Mouse (Mus musculus): Measurements from ENCODE around the gene Slc26a8. TPM values are rescaled to one million over a fixed set of nuclear protein-coding genes. Genes with fewer than 3 reads are reported as not detected.

The Slc26a8 gene
- polyA plus RNA-seq, 1 experiment from 2014 or later: 3.0 TPM

DNA sequence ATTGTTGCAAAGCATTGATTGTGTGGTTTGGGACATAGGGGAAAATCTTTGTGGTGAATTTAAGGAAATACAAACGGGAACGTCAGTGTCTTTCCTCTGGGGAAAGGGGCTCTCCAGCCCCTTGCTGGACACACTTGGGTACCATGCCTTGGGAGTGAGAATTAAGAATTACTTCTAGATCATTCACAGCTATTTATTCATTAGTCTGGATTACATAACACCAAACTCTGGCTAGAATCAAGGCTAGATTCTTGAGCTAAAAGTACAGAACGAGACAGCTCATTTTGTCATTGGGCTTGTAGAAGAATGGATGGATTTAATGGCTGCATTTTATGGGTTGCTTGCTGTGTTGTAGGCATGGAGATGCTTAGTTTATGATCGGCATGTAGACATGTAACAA is 4.8 kb upstream of the Slc26a8 start:
- no peak for ATAC-seq (ENCODE audit: low read depth)
- WGBS: 64% methylated on average over 4 of the region's 4 CpGs
- H3K27ac ChIP-seq (ENCODE audit: low read depth, low read length): no peak overlapping the region
- peaks cover 22% of the 10 kb centered on the region for H3K4me1 ChIP-seq (ENCODE audit: control insufficient read depth, insufficient read depth, low read length)
- no peak overlapping the region for H3K4me2 ChIP-seq (ENCODE audit: low read depth, low read length)
- H3K36me3 ChIP-seq (ENCODE audit: control insufficient read depth, insufficient read depth, low read length): no peaks in the 10 kb centered on the region
- H3K4me3 ChIP-seq (ENCODE audit: low read depth, low read length): no peak overlapping the region
- H3K9me3 ChIP-seq (ENCODE audit: control insufficient read depth, low read length): no peaks in the 10 kb centered on the region
- no peaks in the 10 kb centered on the region for H3K27me3 ChIP-seq (ENCODE audit: control insufficient read depth, insufficient read depth, low read length)
- H3K9ac ChIP-seq (replicated peaks; ENCODE audit: low read depth, low read length): no peak overlapping the region

DNA sequence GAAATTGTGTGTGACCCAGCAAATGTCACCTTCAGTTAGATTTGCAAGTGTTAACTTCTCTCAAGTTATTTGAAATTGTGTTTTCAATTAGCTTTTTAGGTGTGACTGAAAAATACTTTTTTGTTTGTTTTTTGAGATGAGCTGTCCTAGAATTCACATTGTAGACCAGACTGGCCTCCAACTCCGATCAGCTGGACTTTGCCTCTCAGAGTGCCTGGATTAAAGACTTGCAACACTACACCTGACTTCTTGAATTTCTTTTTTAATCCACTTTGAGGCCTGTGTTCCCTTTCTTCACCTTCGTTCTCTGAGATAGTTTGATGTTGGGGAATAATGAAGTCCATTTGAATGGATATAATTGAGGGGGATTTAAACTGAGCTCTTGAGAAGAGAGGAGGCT is 4.0 kb upstream of the Slc26a8 start:
- Histone ChIP-seq H3K4me1 (ENCODE audit: control insufficient read depth, insufficient read depth, low read length) (peaks cover 26% of the 10 kb centered on the region), H3K9me3 (ENCODE audit: control insufficient read depth, low read length) (no peaks in the 10 kb centered on the region), H3K27me3 (ENCODE audit: control insufficient read depth, insufficient read depth, low read length) (no peaks in the 10 kb centered on the region), H3K36me3 (ENCODE audit: control insufficient read depth, insufficient read depth, low read length) (no peaks in the 10 kb centered on the region), H3K4me3 (ENCODE audit: low read depth, low read length) (no peak overlapping the region), H3K27ac (ENCODE audit: low read depth, low read length) (no peak overlapping the region), H3K9ac (replicated peaks; ENCODE audit: low read depth, low read length) (no peak overlapping the region), H3K4me2 (ENCODE audit: low read depth, low read length) (no peak overlapping the region)
- no peak for ATAC-seq (ENCODE audit: low read depth)
- 80% methylated on average over 2 of the region's 2 CpGs for WGBS

DNA sequence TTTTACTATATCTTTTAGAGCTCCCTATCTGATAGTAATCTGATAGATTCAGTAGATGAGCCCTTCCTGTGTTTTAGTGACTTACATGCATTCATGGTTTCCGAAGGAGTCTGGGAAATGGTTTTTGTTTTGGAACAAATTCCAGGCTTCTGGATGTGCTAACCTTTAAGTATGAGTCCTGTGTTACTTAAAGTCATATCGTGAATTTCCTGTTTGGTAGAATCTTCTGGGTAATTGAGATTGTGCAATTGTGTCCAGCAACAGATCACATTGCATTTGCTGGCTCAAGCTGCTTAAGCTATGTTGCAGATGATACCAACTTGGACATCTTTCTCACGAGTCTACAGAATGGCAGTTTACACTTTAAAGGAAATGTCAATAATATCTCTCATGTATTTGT is 3.1 kb upstream of the Slc26a8 start:
- H3K9ac ChIP-seq (replicated peaks; ENCODE audit: low read depth, low read length): peak overlapping the region; percentile 21; the same call in 1 of the 2 replicates
- peak overlapping the region; percentile 71 for H3K4me2 ChIP-seq (ENCODE audit: low read depth, low read length)
- H3K4me1 ChIP-seq (ENCODE audit: control insufficient read depth, insufficient read depth, low read length): peaks cover 26% of the 10 kb centered on the region
- H3K27ac ChIP-seq (ENCODE audit: low read depth, low read length): no peak overlapping the region
- H3K36me3 ChIP-seq (ENCODE audit: control insufficient read depth, insufficient read depth, low read length): no peaks in the 10 kb centered on the region
- WGBS: 49% methylated on average over 3 of the region's 3 CpGs
- no peak for ATAC-seq (ENCODE audit: low read depth)
- peak overlapping the region; percentile 98 for H3K4me3 ChIP-seq (ENCODE audit: low read depth, low read length)
- H3K9me3 ChIP-seq (ENCODE audit: control insufficient read depth, low read length): no peaks in the 10 kb centered on the region
- no peaks in the 10 kb centered on the region for H3K27me3 ChIP-seq (ENCODE audit: control insufficient read depth, insufficient read depth, low read length)

DNA sequence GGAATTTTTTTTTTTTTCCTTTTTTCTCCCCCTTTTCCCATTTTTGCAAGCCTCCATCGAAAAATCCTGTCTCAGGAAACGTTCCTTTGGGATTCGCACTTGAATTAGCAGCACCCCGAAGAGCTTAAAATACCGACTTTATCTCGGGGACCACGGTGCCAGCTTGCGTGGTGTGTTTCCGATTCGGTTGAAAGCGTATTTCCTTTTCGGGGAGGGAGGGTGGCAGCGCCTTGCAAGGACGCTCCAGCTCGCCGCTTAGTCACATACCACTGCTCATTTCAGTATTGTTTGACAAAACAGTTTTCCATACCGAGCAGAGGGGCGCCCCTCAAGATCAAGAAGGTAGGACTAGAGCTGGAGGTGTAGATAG is 2.3 kb upstream of the Slc26a8 start:
- Histone ChIP-seq H3K27me3 (ENCODE audit: control insufficient read depth, insufficient read depth, low read length) (no peaks in the 10 kb centered on the region), H3K4me1 (ENCODE audit: control insufficient read depth, insufficient read depth, low read length) (peaks cover 26% of the 10 kb centered on the region), H3K9me3 (ENCODE audit: control insufficient read depth, low read length) (no peaks in the 10 kb centered on the region), H3K36me3 (ENCODE audit: control insufficient read depth, insufficient read depth, low read length) (no peaks in the 10 kb centered on the region), H3K4me3 (ENCODE audit: low read depth, low read length) (peak overlapping the region; percentile 98), H3K4me2 (ENCODE audit: low read depth, low read length) (peak overlapping the region; percentile 71), H3K27ac (ENCODE audit: low read depth, low read length) (peak overlapping the region; percentile 94), H3K9ac (replicated peaks; ENCODE audit: low read depth, low read length) (peak overlapping the region; percentile 92)
- under 1% methylated on average over 18 of the region's 18 CpGs for WGBS
- ATAC-seq (ENCODE audit: low read depth): no peak

DNA sequence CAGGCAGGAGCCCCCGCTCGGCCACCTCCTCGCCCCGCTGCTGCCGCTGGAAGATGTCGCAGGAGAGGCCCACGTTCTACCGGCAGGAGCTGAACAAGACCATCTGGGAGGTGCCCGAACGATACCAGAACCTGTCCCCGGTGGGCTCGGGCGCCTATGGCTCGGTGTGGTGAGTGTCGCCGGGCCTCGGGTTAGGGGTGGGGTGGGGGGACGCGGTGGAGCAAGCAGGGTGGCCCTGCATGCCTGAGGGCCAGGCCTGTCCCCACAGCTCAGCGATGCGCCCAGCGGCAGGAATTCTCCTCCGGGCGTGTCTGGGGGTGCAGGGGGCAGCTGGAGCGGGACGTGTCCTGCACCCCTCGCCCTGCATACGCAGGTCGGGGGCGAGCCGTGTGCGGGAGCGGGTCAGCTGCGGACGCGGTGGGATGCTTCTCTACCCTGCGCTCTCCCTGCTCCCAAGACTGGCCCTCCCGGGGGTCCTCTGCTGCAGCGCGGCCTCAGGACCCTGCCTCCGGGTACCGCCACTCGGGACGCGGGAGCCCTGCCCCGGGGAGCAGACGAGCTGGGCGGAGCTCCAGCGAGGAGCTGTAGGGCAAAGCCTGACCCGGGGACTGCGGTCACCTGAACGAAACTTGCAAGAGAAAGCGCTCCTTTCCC is 1.8 kb upstream of the Slc26a8 start:
- Histone ChIP-seq H3K27ac (ENCODE audit: low read depth, low read length) (peak overlapping the region; percentile 94), H3K4me2 (ENCODE audit: low read depth, low read length) (peak overlapping the region; percentile 71), H3K9me3 (ENCODE audit: control insufficient read depth, low read length) (no peaks in the 10 kb centered on the region), H3K4me1 (ENCODE audit: control insufficient read depth, insufficient read depth, low read length) (peaks cover 23% of the 10 kb centered on the region), H3K9ac (replicated peaks; ENCODE audit: low read depth, low read length) (peak overlapping the region; percentile 92), H3K4me3 (ENCODE audit: low read depth, low read length) (peak overlapping the region; percentile 98), H3K27me3 (ENCODE audit: control insufficient read depth, insufficient read depth, low read length) (no peaks in the 10 kb centered on the region), H3K36me3 (ENCODE audit: control insufficient read depth, insufficient read depth, low read length) (no peaks in the 10 kb centered on the region)
- WGBS: under 1% methylated on average over 46 of the region's 53 CpGs
- ATAC-seq (ENCODE audit: low read depth): peak; percentile 52; the same call in 1 of the 2 replicates

DNA sequence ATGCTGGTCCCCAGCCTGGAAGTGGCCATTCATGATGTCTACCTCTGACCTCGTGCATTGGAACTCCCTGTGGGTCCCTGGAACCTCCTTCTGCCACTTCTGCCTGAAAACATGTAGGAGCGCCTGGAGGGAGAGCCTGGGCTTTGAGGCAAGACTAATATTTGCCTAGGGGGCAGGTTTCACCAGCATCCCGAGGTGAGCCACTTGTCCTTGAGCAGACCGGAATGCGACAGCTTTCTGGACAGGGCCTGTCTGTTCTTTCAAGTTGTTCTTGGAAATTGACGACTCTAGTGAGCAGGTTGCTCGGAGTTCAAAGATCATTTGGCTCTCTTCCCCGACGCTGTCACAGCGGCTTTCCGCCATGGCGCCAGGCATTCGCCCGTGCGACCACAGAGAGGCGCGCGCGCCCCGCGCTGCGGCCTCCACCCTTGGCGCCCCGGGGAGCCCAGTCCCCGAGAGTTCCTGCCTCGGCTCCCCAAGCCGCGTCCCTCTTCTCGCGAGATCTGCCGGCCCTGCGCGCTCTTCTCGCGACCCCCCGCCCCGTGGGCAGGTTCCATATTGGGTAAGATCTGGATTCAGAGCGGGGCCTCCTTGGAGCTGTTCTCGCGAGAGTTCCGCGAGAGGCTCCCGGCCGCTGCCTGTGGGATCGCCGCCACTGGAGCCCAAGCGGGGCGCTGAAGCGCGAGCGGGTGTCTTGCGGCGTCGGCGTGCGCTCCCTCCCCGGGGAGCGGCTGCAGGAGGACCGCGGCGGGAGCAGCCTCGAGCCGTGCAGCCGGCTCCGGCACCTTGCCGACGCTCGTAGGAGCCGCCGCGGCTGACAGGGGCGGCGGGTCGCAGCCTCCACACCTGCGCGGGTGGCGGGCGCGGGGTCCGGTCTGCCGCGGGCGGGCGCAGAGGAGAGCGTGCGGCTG is 998 bp upstream of the Slc26a8 start, which contains the start of gene Mapk14:
TSS of gene Mapk14 (plus strand) at position 554 of the 911 bp plus-strand sequence.
- H3K9ac ChIP-seq (replicated peaks; ENCODE audit: low read depth, low read length): peak within 1 kb of the TSS; percentile 92
- no peaks in the 10 kb centered on the region for H3K9me3 ChIP-seq (ENCODE audit: control insufficient read depth, low read length)
- H3K36me3 ChIP-seq (ENCODE audit: control insufficient read depth, insufficient read depth, low read length): no peaks in the 10 kb centered on the region
- H3K4me1 ChIP-seq (ENCODE audit: control insufficient read depth, insufficient read depth, low read length): peaks cover 18% of the 10 kb centered on the region
- ATAC-seq (ENCODE audit: low read depth): peak; percentile 97
- WGBS: under 1% methylated on average over 79 of the region's 86 CpGs
- H3K4me3 ChIP-seq (ENCODE audit: low read depth, low read length): peak within 1 kb of the TSS; percentile 98
- peak within 1 kb of the TSS; percentile 71 for H3K4me2 ChIP-seq (ENCODE audit: low read depth, low read length)
- H3K27me3 ChIP-seq (ENCODE audit: control insufficient read depth, insufficient read depth, low read length): no peaks in the 10 kb centered on the region
- peak within 1 kb of the TSS; percentile 94 for H3K27ac ChIP-seq (ENCODE audit: low read depth, low read length)

DNA sequence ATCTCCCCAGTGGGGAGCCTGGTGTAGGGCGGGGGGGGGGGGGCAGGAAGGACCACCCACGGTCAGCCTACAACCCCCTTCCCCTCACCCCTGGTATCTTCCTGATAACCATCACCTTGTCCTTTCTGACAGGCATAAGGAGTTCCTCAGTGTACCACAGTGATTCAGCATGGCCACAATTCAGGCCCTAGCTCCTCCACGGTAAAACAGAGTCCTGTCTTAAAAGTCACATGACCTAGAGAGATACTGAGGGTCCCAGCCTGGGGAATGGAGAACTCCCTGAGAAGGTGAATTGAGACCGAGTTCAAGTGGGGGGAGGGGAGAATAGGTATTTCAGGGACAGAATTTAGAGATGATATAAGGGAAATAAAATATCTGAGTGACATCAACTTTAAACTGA is 2.7 kb downstream of the Slc26a8 start:
- Histone ChIP-seq H3K9ac (replicated peaks; ENCODE audit: low read depth, low read length) (no peak overlapping the region), H3K9me3 (ENCODE audit: control insufficient read depth, low read length) (no peaks in the 10 kb centered on the region), H3K36me3 (ENCODE audit: control insufficient read depth, insufficient read depth, low read length) (no peaks in the 10 kb centered on the region), H3K4me1 (ENCODE audit: control insufficient read depth, insufficient read depth, low read length) (peaks cover 6% of the 10 kb centered on the region; the same call in 1 of the 2 replicates), H3K27ac (ENCODE audit: low read depth, low read length) (no peak overlapping the region), H3K4me3 (ENCODE audit: low read depth, low read length) (no peak overlapping the region), H3K4me2 (ENCODE audit: low read depth, low read length) (no peak overlapping the region), H3K27me3 (ENCODE audit: control insufficient read depth, insufficient read depth, low read length) (no peaks in the 10 kb centered on the region)
- no peak for ATAC-seq (ENCODE audit: low read depth)
- 42% methylated on average over 4 of the region's 4 CpGs for WGBS

DNA sequence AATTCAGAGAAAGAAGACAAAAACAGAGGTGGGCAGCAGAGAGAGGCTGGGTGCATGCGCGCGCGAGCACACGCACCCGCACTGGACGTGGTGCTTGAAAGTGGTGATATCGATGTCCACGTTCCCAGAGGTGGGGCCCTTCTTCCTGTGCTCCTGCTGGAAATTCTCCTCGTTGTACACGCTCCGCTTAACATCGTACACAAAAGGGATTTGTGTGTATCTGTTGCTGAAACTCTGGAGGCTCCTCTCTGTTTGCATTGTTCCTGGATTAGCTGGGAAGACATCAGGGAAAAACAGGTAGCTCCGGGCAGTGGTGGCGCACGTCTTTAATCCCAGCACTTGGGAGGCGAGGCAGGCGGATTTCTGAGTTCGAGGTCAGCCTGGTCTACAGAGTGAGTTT is 5.4 kb downstream of the Slc26a8 start:
- 79% methylated on average over 19 of the region's 19 CpGs for WGBS
- Histone ChIP-seq H3K4me3 (ENCODE audit: low read depth, low read length) (no peak overlapping the region), H3K9ac (replicated peaks; ENCODE audit: low read depth, low read length) (no peak overlapping the region), H3K4me1 (ENCODE audit: control insufficient read depth, insufficient read depth, low read length) (peaks cover 3% of the 10 kb centered on the region; the same call in 1 of the 2 replicates), H3K4me2 (ENCODE audit: low read depth, low read length) (no peak overlapping the region), H3K9me3 (ENCODE audit: control insufficient read depth, low read length) (no peaks in the 10 kb centered on the region), H3K36me3 (ENCODE audit: control insufficient read depth, insufficient read depth, low read length) (no peaks in the 10 kb centered on the region), H3K27ac (ENCODE audit: low read depth, low read length) (no peak overlapping the region), H3K27me3 (ENCODE audit: control insufficient read depth, insufficient read depth, low read length) (no peaks in the 10 kb centered on the region)
- no peak for ATAC-seq (ENCODE audit: low read depth)

DNA sequence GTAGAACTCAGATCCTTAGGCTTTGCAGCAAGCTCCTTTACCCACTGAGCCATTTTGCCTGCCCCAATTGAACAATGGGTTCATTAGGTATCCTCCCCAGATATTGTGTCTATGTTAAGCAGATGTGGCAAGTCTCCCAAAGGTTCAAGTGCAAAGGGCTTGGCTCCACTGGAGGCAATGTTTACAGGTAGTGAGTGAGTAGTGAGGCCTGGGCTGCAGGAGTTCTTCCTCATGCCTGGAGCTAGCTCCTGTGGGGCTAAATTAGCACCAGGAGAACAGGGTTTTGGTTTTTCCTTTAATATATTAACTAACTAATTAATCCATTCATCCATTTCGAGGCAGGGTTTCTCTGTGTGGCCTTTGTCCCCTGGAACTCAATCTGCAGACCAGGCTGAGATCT is 6.4 kb downstream of the Slc26a8 start:
- H3K27ac ChIP-seq (ENCODE audit: low read depth, low read length): no peak overlapping the region
- no peak overlapping the region for H3K9ac ChIP-seq (replicated peaks; ENCODE audit: low read depth, low read length)
- no peak for ATAC-seq (ENCODE audit: low read depth)

More for the DNA sequence above, 6.4 kb downstream of the Slc26a8 start:
- 71% methylated on average over 1 of the region's 1 CpGs for WGBS
- no peaks in the 10 kb centered on the region for H3K9me3 ChIP-seq (ENCODE audit: control insufficient read depth, low read length)
- H3K4me2 ChIP-seq (ENCODE audit: low read depth, low read length): no peak overlapping the region
- H3K36me3 ChIP-seq (ENCODE audit: control insufficient read depth, insufficient read depth, low read length): no peaks in the 10 kb centered on the region
- no peak overlapping the region for H3K4me3 ChIP-seq (ENCODE audit: low read depth, low read length)
- H3K4me1 ChIP-seq (ENCODE audit: control insufficient read depth, insufficient read depth, low read length): no peaks in the 10 kb centered on the region
- no peaks in the 10 kb centered on the region for H3K27me3 ChIP-seq (ENCODE audit: control insufficient read depth, insufficient read depth, low read length)
